Mouse (Mus musculus) right cerebral cortex, adult 2 months (tissue): ENCODE results near the gene Ccs.
A peak's percentile ranks its signal among the peaks of the same experiment; 100 is the strongest.
"Not testable (repeated sequence)": the region's sequence is repeated elsewhere in the genome, so short reads cannot be mapped to it uniquely, and the experiment has no call there.

ENCODE experiments used
- DNase-seq, 2 experiments: peaks; one replicate each; pipeline ENCODE4 v3.0.0; 2021 to 2022; ENCODE audit warnings: low spot score in 2 of 2

The Ccs gene

DNA sequence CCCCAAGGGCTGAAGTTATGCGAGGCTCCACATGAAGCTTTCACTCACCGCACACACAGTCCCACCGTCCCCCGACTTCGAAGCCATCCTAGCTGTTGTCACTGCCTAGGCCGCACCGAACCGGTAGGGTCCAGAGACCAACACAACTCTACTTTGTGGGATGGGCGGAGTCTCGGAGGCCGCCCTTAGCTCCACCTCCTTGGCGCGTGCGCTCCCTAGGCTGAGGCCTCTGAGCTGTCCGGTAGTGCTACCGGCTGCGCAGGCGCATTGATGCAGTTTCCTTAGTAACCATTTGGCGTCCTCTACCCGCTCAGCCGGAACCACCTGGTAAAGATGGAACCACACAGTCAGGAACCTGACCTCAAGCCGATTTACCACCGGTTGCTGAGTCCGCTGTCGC is at the start of gene Ccs, which contains the start of gene Ccdc87:
Ccs (minus strand) TSS at position 184 of the 400 bp plus-strand sequence.
Ccdc87 (plus strand) TSS at position 218 of the 400 bp plus-strand sequence.
- DNase-seq, result peak; percentile 97 to 99

DNA sequence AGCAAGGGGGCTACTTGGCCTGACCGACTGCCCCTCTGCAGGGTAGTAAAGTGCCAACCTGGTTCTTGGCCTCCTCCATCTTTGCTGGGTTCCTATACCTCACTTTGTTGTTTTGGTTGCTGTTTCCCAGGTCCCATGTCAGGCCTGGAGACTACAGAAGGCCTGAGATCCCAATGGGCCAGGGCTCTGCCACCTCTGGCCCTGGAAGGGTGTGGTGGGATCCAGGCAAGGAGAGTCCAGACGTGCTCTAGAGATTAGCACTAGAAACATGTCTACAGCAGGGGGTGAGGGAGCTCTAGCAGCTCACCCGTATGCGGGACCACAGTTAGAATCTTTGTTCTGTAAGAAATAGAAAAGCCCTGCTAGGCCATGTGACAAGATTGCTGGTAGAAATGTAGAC is 44.8 kb upstream of the Ccs start:
- no peak for DNase-seq

GRCm38 (mm10) chr19:4879324-4879703 is 40.2 kb upstream of the Ccs start:
- no peak for DNase-seq

DNA sequence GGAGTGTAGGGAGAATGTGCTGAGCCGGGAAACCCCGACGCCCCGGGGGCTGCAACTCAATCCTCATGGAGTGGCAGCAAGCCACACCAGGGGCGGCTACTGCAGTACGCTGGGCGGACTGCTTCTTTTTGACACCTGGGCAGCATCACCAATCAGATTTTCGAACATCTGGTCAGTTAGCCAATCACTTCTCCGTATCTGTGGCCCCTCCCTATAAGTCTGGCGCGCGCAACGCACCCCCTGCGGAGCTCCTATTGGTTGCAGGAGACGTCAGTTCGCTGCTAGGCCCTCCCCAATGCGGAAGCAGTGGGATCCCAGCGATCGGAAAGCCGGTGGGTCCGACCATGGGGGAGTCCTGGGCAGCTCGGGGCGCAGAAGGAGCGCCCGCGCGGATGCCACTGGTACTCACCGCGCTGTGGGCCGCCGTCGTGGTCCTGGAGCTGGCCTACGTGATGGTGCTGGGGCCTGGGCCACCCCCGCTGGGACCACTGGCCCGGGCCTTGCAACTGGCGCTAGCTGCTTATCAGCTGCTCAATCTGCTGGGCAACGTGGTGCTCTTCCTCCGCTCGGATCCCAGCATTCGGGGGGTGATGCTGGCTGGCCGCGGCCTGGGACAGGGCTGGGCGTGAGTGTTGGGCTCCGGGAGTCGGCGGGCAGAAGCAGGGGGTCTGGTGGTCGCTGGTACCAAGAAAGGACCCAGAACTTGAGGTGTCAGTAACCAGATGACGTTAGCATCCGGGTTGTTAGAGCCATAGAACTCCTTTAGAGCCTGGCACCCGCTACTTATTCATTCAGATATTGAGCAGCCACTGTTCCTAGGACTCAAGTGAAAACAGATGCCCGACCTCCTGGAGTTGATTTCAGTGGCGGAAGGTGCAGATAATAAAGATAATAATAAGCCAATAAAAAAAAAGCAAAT is 39.5 kb upstream of the Ccs start, which contains the start of gene Zdhhc24:
Zdhhc24 (plus strand) TSS at position 264 of the 919 bp plus-strand sequence.
- DNase-seq, result peak; percentile 96 to 97

DNA sequence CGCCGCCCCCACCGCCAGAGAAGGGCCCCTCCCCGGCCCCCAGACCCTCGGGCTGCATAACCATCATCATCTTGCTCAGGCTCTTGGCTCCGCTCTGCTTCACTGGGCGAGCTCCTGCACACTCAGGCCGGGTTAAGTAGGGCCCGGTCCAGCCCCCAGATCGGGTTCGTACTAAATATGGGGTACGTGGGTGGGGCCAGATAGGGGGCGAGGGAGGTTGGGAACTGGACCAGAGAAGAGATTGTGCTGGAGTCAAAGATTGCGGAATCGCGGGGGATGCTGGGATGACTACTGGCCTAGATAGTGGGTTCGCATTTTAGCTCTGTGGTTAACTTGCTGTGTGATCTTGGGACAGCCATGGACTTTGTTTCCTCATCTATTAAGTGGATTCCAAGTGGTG is 38.7 kb upstream of the Ccs start, which contains the start of gene Actn3:
Actn3 (minus strand) TSS at position 125 of the 400 bp plus-strand sequence.
- DNase-seq, result no peak

GRCm38 (mm10) chr19:4876755-4877154 is 37.6 kb upstream of the Ccs start:
- no peak for DNase-seq

GRCm38 (mm10) chr19:4876241-4876640 is 37.1 kb upstream of the Ccs start:
- no peak for DNase-seq

GRCm38 (mm10) chr19:4874613-4875012 is 35.5 kb upstream of the Ccs start:
- not testable (repeated sequence) for DNase-seq

GRCm38 (mm10) chr19:4865147-4865546 is 26.0 kb upstream of the Ccs start:
- DNase-seq, result no peak

DNA sequence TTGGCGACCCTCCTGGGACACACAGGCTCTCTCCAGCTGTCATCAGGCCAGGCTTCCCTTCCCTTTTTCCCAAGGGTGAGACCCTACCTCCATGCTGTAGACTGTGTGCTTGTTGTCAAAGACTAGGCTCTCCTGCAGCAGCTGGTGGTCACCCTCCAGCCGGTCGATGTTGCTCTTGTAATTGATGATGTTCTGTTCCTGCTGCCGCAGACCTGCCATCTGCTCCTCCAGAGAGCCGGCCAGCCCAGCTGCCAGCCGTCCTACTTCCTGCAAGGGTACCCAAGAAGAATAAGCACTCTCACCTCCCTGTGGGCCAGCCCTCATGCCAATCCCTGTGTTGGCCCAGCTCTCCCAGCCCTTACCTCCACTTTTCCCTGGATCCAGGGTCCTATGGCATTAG is 23.9 kb upstream of the Ccs start:
- no peak for DNase-seq

DNA sequence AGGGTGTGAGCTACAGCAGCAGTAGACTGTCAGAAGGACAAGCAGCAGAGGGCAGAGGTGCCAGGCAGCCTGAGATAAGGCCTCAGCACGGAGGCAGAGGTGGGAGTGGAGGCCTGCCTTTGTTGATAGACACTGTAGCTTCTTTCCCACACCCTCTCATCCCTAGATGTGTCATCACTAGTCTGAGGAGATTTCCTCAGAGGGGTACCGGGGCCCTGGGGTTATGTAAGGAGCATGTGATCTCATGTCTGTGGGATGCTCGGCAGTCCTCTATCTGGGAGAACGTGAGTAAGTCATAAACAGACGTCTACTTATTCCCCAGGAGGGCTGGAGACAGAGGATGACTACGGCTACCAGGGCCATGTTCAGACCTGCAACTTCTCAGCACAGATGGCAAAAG is 19.9 kb upstream of the Ccs start:
- peak; percentile 31 to 49 for DNase-seq

GRCm38 (mm10) chr19:4855951-4856350 is 16.8 kb upstream of the Ccs start:
- no peak for DNase-seq

- no peak for DNase-seq
Measured at GRCm38 (mm10) chr19:4855470-4855820, 16.3 kb upstream of the Ccs start.

DNA sequence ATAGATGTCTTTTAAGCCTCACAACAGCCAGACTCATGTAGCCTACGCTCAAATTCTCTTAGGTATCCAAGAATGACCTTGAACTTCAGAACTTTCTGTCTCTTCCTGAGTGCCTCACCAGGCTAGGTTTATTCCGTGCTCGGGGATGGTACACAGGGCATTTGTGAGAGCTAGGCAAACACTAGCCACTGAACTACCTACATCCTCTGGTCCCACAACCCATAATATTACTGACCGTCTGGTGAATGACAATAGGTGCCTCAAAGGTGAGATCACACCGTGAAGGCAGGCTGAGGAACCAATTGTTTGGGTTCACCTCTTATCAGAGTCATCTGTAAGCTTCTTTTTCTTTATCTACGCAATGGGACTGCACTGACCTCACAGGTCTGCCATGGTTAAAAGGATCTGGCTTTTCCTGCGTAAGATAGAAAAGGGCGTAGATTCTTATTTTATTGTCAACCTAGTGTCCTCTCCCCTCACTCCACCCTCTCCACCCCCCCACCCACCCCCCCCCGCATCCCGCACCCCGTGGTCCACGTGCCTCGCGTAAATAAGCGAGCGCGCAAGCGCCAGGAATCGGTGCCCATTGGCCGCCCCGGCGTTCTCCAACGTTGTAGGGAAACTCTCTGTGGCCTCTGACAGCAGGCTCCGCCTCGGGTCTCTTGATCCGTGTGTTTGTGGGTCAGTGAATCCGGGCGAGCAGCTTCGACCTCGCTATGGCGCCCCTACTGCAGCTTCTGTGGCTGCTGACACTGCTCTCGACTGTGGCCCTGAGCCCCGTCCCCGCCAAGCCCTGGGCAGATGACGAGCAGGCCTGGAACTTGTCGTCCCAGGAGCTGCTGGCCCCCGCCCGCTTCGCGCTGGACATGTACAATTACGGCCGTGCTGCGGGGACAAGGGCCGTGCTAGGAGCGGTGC is 15.7 kb upstream of the Ccs start, which contains the start of gene Ctsf:
Ctsf (plus strand) TSS at position 579 of the 918 bp plus-strand sequence.
- DNase-seq, result peak; percentile 90 to 93

GRCm38 (mm10) chr19:4850281-4850680 is 11.1 kb upstream of the Ccs start:
- DNase-seq, result no peak

DNA sequence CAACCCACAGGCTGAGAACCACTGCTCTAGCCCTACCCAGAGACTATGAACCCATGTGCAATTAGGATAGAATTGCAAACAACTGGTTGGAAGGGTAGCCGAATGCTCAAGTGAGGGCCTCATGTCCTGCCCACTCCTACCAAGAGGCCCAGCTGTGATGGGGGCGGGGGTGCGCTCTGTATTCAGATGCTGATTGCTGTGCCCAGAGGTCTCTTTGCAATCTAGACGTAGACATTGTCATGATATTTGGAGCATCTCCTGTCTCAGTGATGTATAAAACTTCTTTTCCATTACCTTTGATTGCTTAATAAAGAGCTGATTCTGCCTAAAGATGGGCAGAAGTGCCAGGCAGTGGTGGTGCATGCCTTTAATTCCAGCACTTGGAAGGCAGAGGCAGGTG is 10.7 kb upstream of the Ccs start:
- no peak for DNase-seq

GRCm38 (mm10) chr19:4847490-4847889 is 8.4 kb upstream of the Ccs start:
- peak in 1 of 2 experiments; percentile 27 for DNase-seq

GRCm38 (mm10) chr19:4845846-4846245 is 6.7 kb upstream of the Ccs start:
- no peak for DNase-seq

GRCm38 (mm10) chr19:4842611-4843010 is 3.5 kb upstream of the Ccs start:
- DNase-seq, result no peak

GRCm38 (mm10) chr19:4840848-4841247 is 1.7 kb upstream of the Ccs start:
- DNase-seq, result no peak

DNA sequence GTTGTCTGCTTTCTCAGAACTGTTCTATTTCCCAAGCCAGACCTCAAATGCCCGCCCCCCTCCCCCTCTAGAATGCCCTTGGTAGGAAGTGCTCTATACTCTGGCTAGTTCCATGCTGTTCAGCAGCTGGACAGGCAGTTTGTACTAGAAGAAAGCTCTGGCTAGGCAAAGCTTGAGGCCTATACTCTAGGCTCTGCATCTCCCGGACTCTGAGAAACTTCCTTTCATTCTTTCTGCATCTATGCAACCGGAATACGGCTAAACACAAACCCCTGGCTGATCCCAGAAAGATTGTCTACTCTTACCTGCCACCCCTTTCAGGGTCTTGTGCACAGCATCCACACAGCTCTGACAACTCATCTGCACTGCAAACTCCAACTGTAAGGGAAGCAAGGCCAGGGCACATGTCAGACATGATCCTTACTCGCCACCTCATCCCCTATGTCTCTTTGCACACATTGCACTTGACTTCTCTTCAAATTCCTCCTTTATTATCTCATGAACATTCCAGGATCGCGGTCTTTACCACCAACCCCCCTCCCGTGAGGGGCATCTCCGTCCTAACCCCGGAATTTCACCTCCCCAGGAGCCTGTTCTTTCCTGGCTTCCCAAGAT is 499 bp downstream of the Ccs start:
- no peak for DNase-seq

DNA sequence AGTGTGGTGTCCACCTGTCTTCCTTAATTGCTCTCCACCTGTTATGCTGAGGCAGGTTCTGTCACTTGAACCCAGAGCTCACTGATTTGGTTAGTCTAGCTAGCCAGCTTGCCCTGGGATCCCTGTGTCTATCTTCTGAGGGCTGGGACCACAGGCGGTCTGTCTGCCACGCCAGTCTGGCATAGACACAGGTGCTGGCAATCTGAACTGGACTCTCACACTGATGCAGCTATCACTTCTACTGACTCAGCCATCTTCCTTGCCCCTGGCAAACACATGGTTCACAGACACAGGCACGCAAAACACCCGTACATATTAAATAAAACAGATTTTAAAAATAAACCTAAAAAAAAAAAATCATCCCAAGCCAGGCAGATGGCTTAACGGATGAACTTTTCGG is 2.1 kb downstream of the Ccs start:
- DNase-seq, result no peak
